Mouse (Mus musculus) bone marrow, adult 2 months (tissue): ENCODE measurements around the gene Gm5089.

Experiments
- CTCF ChIP-seq: fragments of 200-500 bp; IDR thresholded peaks from 2 replicates; pipeline ENCODE4 v1.5.1; 2011; ENCODE audit warnings: low read length, control low read depth; ENCODE audit not compliant: control insufficient read depth, insufficient read depth
- POLR2A ChIP-seq: fragments of 200-500 bp; IDR thresholded peaks from 2 replicates; pipeline ENCODE4 v1.6.1; 2011; ENCODE audit warnings: low read depth, mild to moderate bottlenecking, control low read depth, low read length, borderline replicate concordance; ENCODE audit not compliant: control insufficient read depth

DNA sequence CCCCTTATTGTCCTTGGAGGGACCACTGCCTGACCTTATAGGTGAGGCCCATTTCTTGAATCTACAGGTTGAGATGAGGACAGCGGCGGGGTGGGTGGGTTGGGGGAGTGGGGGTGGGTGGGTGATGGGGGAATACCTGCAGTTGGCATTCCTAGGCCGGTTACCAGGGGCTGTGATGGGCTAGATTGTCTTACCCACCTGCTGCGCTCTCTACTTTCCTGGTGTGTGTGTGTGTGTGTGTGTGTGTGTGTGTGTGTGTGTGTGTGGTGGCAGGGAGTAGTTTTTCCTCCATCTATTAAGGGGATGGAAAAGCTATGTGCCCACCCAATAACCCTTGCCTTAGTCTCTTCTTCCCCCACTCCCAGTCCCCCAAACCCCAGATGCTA, 33.5 kb upstream of the Gm5089 start:
- TF ChIP-seq POLR2A: no peak
- no peak for TF ChIP-seq CTCF
